Mouse (Mus musculus) hindbrain, embryonic 12.5 days (tissue): ENCODE results near the gene Timm22. TPM values are rescaled to one million over a fixed set of nuclear protein-coding genes. Genes with fewer than 3 reads are reported as not detected.
A peak's percentile ranks its signal among the peaks of the same experiment; 100 is the strongest.

Experiments used
- ATAC-seq: fragments of 200-750 bp; cut with Nextera tagmentation; 2 replicates; pipeline ENCODE4 v1.8.0; 2017; ENCODE audit warnings: moderate TSS enrichment; ENCODE audit not compliant: low FRiP score
- H3K27ac ChIP-seq: fragments of 300-500 bp; sonication (generic); 2 replicates; pipeline ENCODE4 v1.5.1; 2016; ENCODE audit warnings: mild to moderate bottlenecking
- H3K27me3 ChIP-seq: fragments of 300-500 bp; sonication (generic); 2 replicates; pipeline ENCODE4 v1.6.1; 2016; ENCODE audit warnings: mild to moderate bottlenecking
- H3K36me3 ChIP-seq: fragments of 300-500 bp; sonication (generic); 2 replicates; pipeline ENCODE4 v1.6.1; 2016; ENCODE audit warnings: mild to moderate bottlenecking
- H3K4me1 ChIP-seq: fragments of 300-500 bp; sonication (generic); 2 replicates; pipeline ENCODE4 v1.6.1; 2016
- H3K4me2 ChIP-seq: fragments of 300-500 bp; sonication (generic); replicated peaks from 2 replicates; pipeline ENCODE4 v1.6.1; 2016; ENCODE audit warnings: mild to moderate bottlenecking
- H3K4me3 ChIP-seq: fragments of 300-500 bp; sonication (generic); 2 replicates; pipeline ENCODE4 v1.5.1; 2016; ENCODE audit warnings: mild to moderate bottlenecking
- H3K9ac ChIP-seq: fragments of 300-500 bp; sonication (generic); 2 replicates; pipeline ENCODE4 v1.6.1; 2016; ENCODE audit warnings: mild to moderate bottlenecking, moderate library complexity
- H3K9me3 ChIP-seq: fragments of 300-500 bp; sonication (generic); replicated peaks from 2 replicates; pipeline ENCODE4 v1.6.1; 2016; ENCODE audit warnings: mild to moderate bottlenecking
- WGBS: fragments of 180-500 bp; shearing (Covaris S2); methylation state at CpG from one replicate; pipeline ENCODE4 v1.1.7; 2016; 5-methylcytosine and 5-hydroxymethylcytosine counted together
- polyA plus RNA-seq: library from polyadenylated mRNA; unstranded; fragments of >200 nt; fragmentation: Nextera tagmentation; extraction: Ambion mirVana; gene quantifications from 2 replicates; pipeline ENCODE4 v1.2.1, GENCODE M21; 2016

Timm22 gene
- polyA plus RNA-seq, 1 experiment from 2014 or later = 113 TPM

DNA sequence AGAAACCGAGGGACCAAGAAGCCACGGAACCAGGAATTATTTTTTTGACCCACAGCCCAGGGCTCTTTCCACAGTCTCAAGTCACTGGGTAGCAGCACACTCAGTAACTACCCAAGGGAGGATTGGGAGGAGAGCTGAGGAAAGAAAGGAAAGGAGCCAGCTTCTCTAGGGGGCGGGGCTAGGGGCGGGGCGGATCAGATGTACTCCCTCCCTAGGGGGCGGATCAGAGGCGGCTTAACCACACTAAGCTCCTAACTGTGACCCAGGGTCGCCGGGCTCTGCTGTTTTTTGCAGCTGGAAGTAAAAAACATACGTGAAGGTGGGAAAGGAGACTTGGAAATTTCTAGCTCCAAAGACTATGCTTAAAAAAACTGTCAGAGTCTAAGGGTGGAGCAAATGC lies 39.5 kb downstream of the Timm22 start:
- Histone ChIP-seq H3K9ac (no peak overlapping the region), H3K9me3 (no peaks in the 10 kb centered on the region), H3K36me3 (peaks cover 27% of the 10 kb centered on the region), H3K27me3 (no peaks in the 10 kb centered on the region), H3K4me2 (no peak overlapping the region), H3K4me1 (peaks cover 68% of the 10 kb centered on the region), H3K27ac (0 out of 2 replicates have a peak overlapping the region, but pooled peaks have one; percentile 36), H3K4me3 (no peak overlapping the region)
- 3% methylated on average over 10 of the region's 10 CpGs for WGBS
- ATAC-seq = no peak

GRCm38 (mm10) chr11:76449520-76450201 lies 42.9 kb downstream of the Timm22 start:
- no peak overlapping the region for H3K4me3 ChIP-seq
- 0 out of 2 replicates have a peak overlapping the region, but pooled peaks have one; percentile 7 for H3K4me2 ChIP-seq
- peak; percentile 59 for ATAC-seq
- H3K9me3 ChIP-seq = no peaks in the 10 kb centered on the region
- H3K27me3 ChIP-seq = no peaks in the 10 kb centered on the region
- H3K27ac ChIP-seq = peak overlapping the region; percentile 86
- H3K4me1 ChIP-seq = peaks cover 61% of the 10 kb centered on the region
- peaks cover 46% of the 10 kb centered on the region for H3K36me3 ChIP-seq
- peak overlapping the region; percentile 3 for H3K9ac ChIP-seq
- 23% methylated on average over 15 of the region's 15 CpGs for WGBS

DNA sequence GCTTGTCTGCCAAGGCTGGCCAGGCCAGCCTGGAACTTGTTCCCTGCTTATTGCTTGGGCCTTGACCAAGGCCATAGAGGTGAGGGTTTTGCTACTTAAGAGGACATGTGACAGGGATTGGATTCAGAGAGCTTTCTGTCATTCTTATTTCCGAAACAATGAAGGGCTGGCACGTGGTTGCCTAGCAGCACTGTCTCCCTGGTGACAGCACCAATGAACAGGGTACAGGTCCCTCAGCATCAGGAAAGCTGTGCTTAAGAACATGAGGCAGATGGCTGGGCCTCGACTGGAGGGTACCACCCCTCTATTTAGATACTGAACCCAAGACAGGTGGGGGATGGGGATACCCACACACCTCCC lies 43.4 kb downstream of the Timm22 start:
- Histone ChIP-seq H3K4me2 (0 out of 2 replicates have a peak overlapping the region, but pooled peaks have one; percentile 7), H3K9ac (peak overlapping the region; percentile 3; the same call in 1 of the 2 replicates), H3K27ac (peak overlapping the region; percentile 86), H3K9me3 (no peaks in the 10 kb centered on the region), H3K4me1 (peaks cover 60% of the 10 kb centered on the region), H3K4me3 (no peak overlapping the region), H3K27me3 (no peaks in the 10 kb centered on the region), H3K36me3 (peaks cover 47% of the 10 kb centered on the region)
- WGBS = 16% methylated on average over 3 of the region's 3 CpGs
- ATAC-seq = peak; percentile 87

- 0 out of 2 replicates have a peak, but pooled peaks have one; percentile 41 for ATAC-seq
- H3K4me1 ChIP-seq = peaks cover 26% of the 10 kb centered on the region
- H3K9me3 ChIP-seq = no peaks in the 10 kb centered on the region
- no peak overlapping the region for H3K9ac ChIP-seq
- no peak overlapping the region for H3K4me3 ChIP-seq
- WGBS = 65% methylated on average over 5 of the region's 5 CpGs
- H3K4me2 ChIP-seq = no peak overlapping the region
- H3K27me3 ChIP-seq = no peaks in the 10 kb centered on the region
- no peak overlapping the region for H3K27ac ChIP-seq
- H3K36me3 ChIP-seq = peaks cover 67% of the 10 kb centered on the region
Observed at GRCm38 (mm10) chr11:76454492-76454891, 47.7 kb downstream of the Timm22 start.

DNA sequence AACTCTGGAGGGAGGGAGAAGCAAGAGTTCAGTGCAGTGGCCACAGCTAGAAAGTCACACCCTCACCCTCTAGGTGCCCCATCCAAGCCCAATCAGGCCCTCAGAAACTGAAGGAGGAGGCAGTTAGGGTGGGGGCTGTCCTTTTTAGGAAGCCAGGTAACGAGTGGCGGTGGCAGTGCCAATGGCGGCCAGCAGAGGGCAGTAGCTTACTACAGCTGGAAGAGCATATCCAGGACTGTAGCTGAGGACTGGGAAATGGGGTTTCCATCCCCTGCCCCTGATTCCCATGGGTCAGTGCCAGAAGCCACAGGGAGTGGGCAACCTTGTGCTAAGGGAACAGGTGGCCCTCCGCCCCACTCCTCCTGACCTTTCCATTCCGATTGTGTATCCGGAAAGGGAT lies 49.5 kb downstream of the Timm22 start:
- Histone ChIP-seq H3K27ac (no peak overlapping the region), H3K9ac (no peak overlapping the region), H3K36me3 (peaks cover 75% of the 10 kb centered on the region), H3K4me1 (peaks cover 12% of the 10 kb centered on the region), H3K27me3 (no peaks in the 10 kb centered on the region), H3K9me3 (no peaks in the 10 kb centered on the region), H3K4me3 (no peak overlapping the region), H3K4me2 (no peak overlapping the region)
- WGBS = 5% methylated on average over 6 of the region's 6 CpGs
- ATAC-seq = peak; percentile 46; the same call in 1 of the 2 replicates

DNA sequence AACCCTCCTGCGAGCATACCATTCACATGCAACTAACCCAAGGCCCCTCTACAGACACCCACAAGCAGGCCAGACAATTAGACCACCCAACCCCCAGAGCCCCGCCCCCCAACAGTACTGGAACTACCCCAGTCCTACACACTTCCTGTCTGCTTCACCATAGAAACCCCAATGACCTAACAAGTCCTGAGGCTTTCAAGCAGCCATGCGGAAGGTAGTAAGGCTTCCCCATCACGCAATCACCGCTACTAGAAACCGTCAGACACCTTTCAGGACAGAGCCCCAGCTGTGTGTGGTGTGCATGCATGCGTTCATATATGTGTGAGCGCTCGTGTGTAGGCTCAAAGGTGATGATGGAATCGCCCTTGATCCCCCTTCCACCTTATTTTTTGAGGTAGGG lies 50.1 kb downstream of the Timm22 start:
- ATAC-seq = no peak
- 71% methylated on average over 10 of the region's 10 CpGs for WGBS
- no peak overlapping the region for H3K27ac ChIP-seq

DNA sequence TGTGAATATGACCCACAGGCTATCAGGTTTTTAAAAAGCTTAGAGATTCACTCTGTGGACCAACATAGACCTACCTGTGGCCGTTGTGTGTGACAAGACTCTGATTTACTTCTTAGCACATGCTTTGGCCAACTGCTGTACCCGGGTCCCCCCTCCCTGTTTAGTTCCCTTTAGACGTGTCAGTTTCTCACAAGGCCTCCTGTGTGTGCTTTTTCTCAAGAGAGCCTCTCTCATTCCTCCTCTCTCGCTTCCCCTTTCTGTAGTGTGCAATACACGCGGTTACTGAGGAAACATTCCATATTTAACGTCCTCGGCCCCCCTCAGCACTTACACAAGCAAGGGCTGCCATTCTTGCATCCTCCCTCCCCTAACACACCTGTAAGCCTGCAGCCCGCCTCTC lies 52.0 kb downstream of the Timm22 start:
- Histone ChIP-seq H3K4me2 (no peak overlapping the region), H3K4me3 (no peak overlapping the region), H3K27me3 (no peaks in the 10 kb centered on the region), H3K36me3 (peaks cover 81% of the 10 kb centered on the region), H3K9me3 (no peaks in the 10 kb centered on the region), H3K27ac (no peak overlapping the region), H3K4me1 (peaks cover 25% of the 10 kb centered on the region), H3K9ac (no peak overlapping the region)
- 85% methylated on average over 9 of the region's 9 CpGs for WGBS
- ATAC-seq = no peak

More for the DNA sequence above, 50.1 kb downstream of the Timm22 start:
- Histone ChIP-seq H3K9ac (no peak overlapping the region), H3K4me1 (peaks cover 19% of the 10 kb centered on the region), H3K9me3 (no peaks in the 10 kb centered on the region), H3K4me3 (no peak overlapping the region), H3K27me3 (no peaks in the 10 kb centered on the region), H3K36me3 (peaks cover 75% of the 10 kb centered on the region), H3K4me2 (no peak overlapping the region)

DNA sequence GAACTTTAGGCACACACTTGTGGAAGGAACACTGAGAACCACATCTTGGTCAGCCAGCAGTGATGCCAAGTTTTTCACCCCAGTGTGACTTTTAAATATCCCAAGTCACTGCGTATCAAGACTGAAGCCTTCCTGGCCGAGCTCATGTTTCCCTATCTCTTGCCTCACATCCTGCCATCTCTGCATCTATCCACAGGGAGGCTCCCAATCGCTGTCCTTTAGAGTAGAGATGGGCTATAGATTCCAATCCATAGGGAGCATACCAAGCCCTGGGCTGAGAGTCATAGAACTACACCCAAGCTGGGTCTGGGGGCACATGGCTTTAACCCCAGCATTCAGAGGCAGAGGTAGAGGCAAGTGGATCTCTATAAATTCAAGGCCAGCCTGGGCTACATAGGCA lies 52.7 kb downstream of the Timm22 start:
- H3K4me3 ChIP-seq = no peak overlapping the region
- H3K4me1 ChIP-seq = peaks cover 33% of the 10 kb centered on the region
- ATAC-seq = no peak
- H3K4me2 ChIP-seq = no peak overlapping the region
- 81% methylated on average over 3 of the region's 3 CpGs for WGBS
- H3K9me3 ChIP-seq = no peaks in the 10 kb centered on the region
- H3K27me3 ChIP-seq = no peaks in the 10 kb centered on the region
- H3K9ac ChIP-seq = no peak overlapping the region
- peaks cover 74% of the 10 kb centered on the region for H3K36me3 ChIP-seq
- no peak overlapping the region for H3K27ac ChIP-seq

- Histone ChIP-seq H3K4me2 (no peak overlapping the region), H3K4me1 (peaks cover 48% of the 10 kb centered on the region), H3K9ac (no peak overlapping the region), H3K27ac (no peak overlapping the region), H3K4me3 (no peak overlapping the region), H3K27me3 (no peaks in the 10 kb centered on the region), H3K36me3 (peaks cover 59% of the 10 kb centered on the region), H3K9me3 (no peaks in the 10 kb centered on the region)
- no peak for ATAC-seq
- WGBS = 71% methylated on average over 6 of the region's 6 CpGs
Observed at GRCm38 (mm10) chr11:76461201-76461600, 54.4 kb downstream of the Timm22 start.

GRCm38 (mm10) chr11:76461696-76462095 lies 54.9 kb downstream of the Timm22 start:
- Histone ChIP-seq H3K27me3 (no peaks in the 10 kb centered on the region), H3K36me3 (peaks cover 59% of the 10 kb centered on the region), H3K4me2 (no peak overlapping the region), H3K4me1 (peaks cover 53% of the 10 kb centered on the region), H3K9ac (no peak overlapping the region), H3K27ac (peak overlapping the region; percentile 78), H3K4me3 (no peak overlapping the region), H3K9me3 (no peaks in the 10 kb centered on the region)
- 86% methylated on average over 5 of the region's 5 CpGs for WGBS
- no peak for ATAC-seq

DNA sequence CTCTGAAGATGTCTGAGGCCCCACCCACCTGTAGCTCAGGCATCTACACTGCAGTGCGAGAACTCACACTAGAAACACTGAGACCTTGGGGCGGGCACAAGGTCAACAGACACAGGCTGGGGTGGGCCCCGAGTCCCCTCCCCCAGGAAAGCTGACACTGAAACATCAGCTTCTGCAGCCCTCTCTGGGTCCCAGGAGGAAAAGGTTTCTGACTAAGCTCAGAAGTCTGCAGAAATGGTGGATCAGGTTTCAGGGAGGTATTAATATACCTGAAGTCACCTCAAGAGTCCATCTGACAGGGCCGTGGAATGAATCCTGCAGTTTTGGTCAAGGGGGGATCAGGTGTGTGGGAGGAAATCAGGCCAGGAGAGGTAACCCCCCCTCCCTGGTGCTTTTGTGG lies 59.1 kb downstream of the Timm22 start:
- H3K4me1 ChIP-seq = peaks cover 79% of the 10 kb centered on the region
- no peak overlapping the region for H3K9ac ChIP-seq
- H3K9me3 ChIP-seq = no peaks in the 10 kb centered on the region
- WGBS = 78% methylated on average over 4 of the region's 4 CpGs
- H3K27me3 ChIP-seq = no peaks in the 10 kb centered on the region
- no peak for ATAC-seq
- no peak overlapping the region for H3K27ac ChIP-seq
- H3K4me2 ChIP-seq = 0 out of 2 replicates have a peak overlapping the region, but pooled peaks have one; percentile 1
- H3K36me3 ChIP-seq = peaks cover 29% of the 10 kb centered on the region
- H3K4me3 ChIP-seq = no peak overlapping the region
